Mouse (Mus musculus) granulocyte monocyte progenitor cell, adult 5-6 weeks (primary cell): Measurements from ENCODE around the gene Gbe1. TPM values are rescaled to one million over a fixed set of nuclear protein-coding genes. Genes with fewer than 3 reads are reported as not detected.

ENCODE experiments used
- ATAC-seq: replicated peaks from 2 replicates; pipeline ENCODE4 v1.8.0; 2016; ENCODE audit warnings: mild to moderate bottlenecking, moderate TSS enrichment, inconsistent platforms; ENCODE audit not compliant: poor library complexity, severe bottlenecking
- total RNA-seq, 2 experiments: library from RNA; stranded (forward) in 1 of 2; stranded (reverse) in 1 of 2; fragments of 200-712, 200-1000 nt in 1 of 2; fragments of >200 nt in 1 of 2; fragmentation: Nextera tagmentation in 1 of 2; gene quantifications; 2 replicates each; pipeline ENCODE4 v1.2.3; 2014 to 2017

Gene Gbe1
- total RNA-seq, 2 experiments from 2014 or later, result 23.6 to 33.9 TPM

- peak; percentile 76 for ATAC-seq
These were observed 38.0 kb downstream of the Gbe1 start for GRCm38 (mm10) chr16:70351641-70352280.

GRCm38 (mm10) chr16:70352571-70352970 lies 38.8 kb downstream of the Gbe1 start:
- no peak for ATAC-seq

GRCm38 (mm10) chr16:70353058-70353457 lies 39.3 kb downstream of the Gbe1 start:
- ATAC-seq, result peak; percentile 61

- no peak for ATAC-seq
These were observed 44.6 kb downstream of the Gbe1 start for GRCm38 (mm10) chr16:70358326-70358725.

- ATAC-seq, result peak; percentile 58; the same call in 1 of the 2 replicates
These were observed 51.5 kb downstream of the Gbe1 start for GRCm38 (mm10) chr16:70365229-70365628.

GRCm38 (mm10) chr16:70381045-70381444 lies 67.3 kb downstream of the Gbe1 start:
- no peak for ATAC-seq

- ATAC-seq, result no peak
These were observed 71.7 kb downstream of the Gbe1 start for GRCm38 (mm10) chr16:70385494-70385893.

GRCm38 (mm10) chr16:70387385-70387784 lies 73.6 kb downstream of the Gbe1 start:
- ATAC-seq, result peak; percentile 65

GRCm38 (mm10) chr16:70395276-70395675 lies 81.5 kb downstream of the Gbe1 start:
- ATAC-seq, result no peak

GRCm38 (mm10) chr16:70407780-70408179 lies 94.0 kb downstream of the Gbe1 start:
- ATAC-seq, result peak; percentile 46

GRCm38 (mm10) chr16:70421077-70421476 lies 107.3 kb downstream of the Gbe1 start:
- ATAC-seq, result no peak

GRCm38 (mm10) chr16:70449520-70449919 lies 135.8 kb downstream of the Gbe1 start:
- ATAC-seq, result no peak

GRCm38 (mm10) chr16:70475583-70475982 lies 161.8 kb downstream of the Gbe1 start:
- ATAC-seq, result no peak

GRCm38 (mm10) chr16:70476161-70476560 lies 162.4 kb downstream of the Gbe1 start:
- no peak for ATAC-seq

GRCm38 (mm10) chr16:70480494-70480893 lies 166.7 kb downstream of the Gbe1 start:
- ATAC-seq, result no peak

- peak; percentile 82 for ATAC-seq
These were observed 192.7 kb downstream of the Gbe1 start for GRCm38 (mm10) chr16:70506457-70506856.

GRCm38 (mm10) chr16:70510938-70511337 lies 197.2 kb downstream of the Gbe1 start:
- no peak for ATAC-seq

GRCm38 (mm10) chr16:70522861-70523260 lies 209.1 kb downstream of the Gbe1 start:
- ATAC-seq, result no peak

- no peak for ATAC-seq
These were observed 209.8 kb downstream of the Gbe1 start for GRCm38 (mm10) chr16:70523566-70523965.

- ATAC-seq, result no peak
These were observed 210.5 kb downstream of the Gbe1 start for GRCm38 (mm10) chr16:70524273-70524672.

- no peak for ATAC-seq
These were observed 213.5 kb downstream of the Gbe1 start for GRCm38 (mm10) chr16:70527224-70527623.

GRCm38 (mm10) chr16:70535224-70535623 lies 221.5 kb downstream of the Gbe1 start:
- no peak for ATAC-seq
